8 mouse cellular contexts compared by ENCODE assay signal in the genomic region with DNA sequence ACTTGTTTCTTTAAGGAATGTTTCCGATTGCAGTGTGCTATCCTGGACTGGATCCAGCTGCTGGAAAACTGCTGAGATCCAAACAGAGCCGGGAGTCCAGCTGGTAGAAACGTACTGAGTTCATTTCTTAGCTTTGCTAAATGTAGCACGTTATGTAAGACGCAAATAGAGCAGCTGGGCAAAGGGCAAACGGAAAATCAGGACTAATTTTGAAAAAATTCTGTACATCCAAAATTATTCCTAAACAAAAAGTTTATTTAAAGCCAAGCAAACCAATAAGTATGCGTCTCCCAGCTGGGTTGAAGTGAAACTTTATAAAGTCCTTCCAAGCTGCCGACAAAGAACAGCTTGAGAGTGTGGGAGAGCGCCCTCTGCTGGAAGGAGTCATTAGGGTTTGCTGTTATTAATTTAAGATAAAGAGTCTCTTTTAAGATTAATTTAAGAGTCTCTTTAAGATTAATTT. TPM values are rescaled to one million over a fixed set of nuclear protein-coding genes. Genes with fewer than 3 reads are reported as not detected.
DNase-seq lines count a peak whose midpoint lies in the region; ATAC-seq and TF ChIP-seq lines count a peak whose summit lies in the region.

No protein-coding gene starts in this region.

- TF ChIP-seq CTCF in CH12.LX (conservative IDR thresholded peaks at IDR 0.05 in 1 of 2, IDR thresholded peaks at IDR 0.05 in 1 of 2; ENCODE audit: low read depth in 2 of 2, low read length in 2 of 2) = peak; percentile 92 to 93
- peak; percentile 81 for TF ChIP-seq CTCF in bone marrow, adult 2 months (IDR thresholded peaks at IDR 0.05; ENCODE audit: control insufficient read depth, insufficient read depth, low read length)

- DNase-seq in CH12.LX (ENCODE audit: extremely low read depth) = peak; percentile 80
- peak; percentile 84 to 90 for DNase-seq in heart, postnatal 10 days
- peak; percentile 86 for DNase-seq in layer of hippocampus, adult 11-12 months (ENCODE audit: low spot score)
- peak; percentile 75 for DNase-seq in ovary, postnatal 14 days (ENCODE audit: low spot score)
- peak; percentile 71 for DNase-seq in thymus, postnatal 25 days

- intact Hi-C loops in heart, postnatal 10 days (cut with DNase I) = loop anchor here (2.0 to 5.0 kb wide), 2 partner anchors 146 to 268 kb away; no protein-coding TSS in a partner anchor

- H3K27me3 ChIP-seq in CH12.LX (replicated peaks) = no peaks in the 10 kb centered on the region
- H3K27me3 ChIP-seq in liver, embryonic 16.5 days (ENCODE audit: control insufficient read depth, insufficient read depth, low read depth, low read length) = no peaks in the 10 kb centered on the region

- TF ChIP-seq RAD21 in CH12.LX (IDR thresholded peaks at IDR 0.05; ENCODE audit: low read depth, low read length) = peak; percentile 70

- 21% methylated on average over 9 of the region's 9 CpGs for WGBS in bone marrow, adult 2 months
- WGBS in liver, embryonic 16.5 days (ENCODE audit: insufficient replicate concordance) = 23% methylated on average over 9 of the region's 9 CpGs

- H3K79me2 ChIP-seq in CH12.LX (replicated peaks; ENCODE audit: control insufficient read depth, extremely low read depth, insufficient read depth, poor library complexity, severe bottlenecking) = no peaks in the 10 kb centered on the region

- no peak for TF ChIP-seq POLR2A in CH12.LX (IDR thresholded peaks at IDR 0.05; ENCODE audit: low read depth, low read length)
- no peak for TF ChIP-seq POLR2A in bone marrow, adult 2 months (IDR thresholded peaks at IDR 0.05; ENCODE audit: borderline replicate concordance, control insufficient read depth, low read depth, low read length)

- H3K9ac ChIP-seq in CH12.LX (ENCODE audit: insufficient read depth, low read depth) = peak overlapping the region; percentile 70
- no peak overlapping the region for H3K9ac ChIP-seq in liver, embryonic 16.5 days (ENCODE audit: low read depth, low read length)

- H3K4me1 ChIP-seq in CH12.LX (ENCODE audit: control insufficient read depth in 1 of 2, insufficient read depth in 2 of 2) = peaks cover 4 to 6% of the 10 kb centered on the region in 2 experiments
- no peaks in the 10 kb centered on the region for H3K4me1 ChIP-seq in bone marrow, adult 2 months (ENCODE audit: control insufficient read depth, insufficient read depth, low read length)
- peaks cover 2% of the 10 kb centered on the region; the same call in 1 of the 2 replicates for H3K4me1 ChIP-seq in liver, embryonic 16.5 days (ENCODE audit: control insufficient read depth, low read depth, low read length)

- no peak overlapping the region for H3K27ac ChIP-seq in CH12.LX (ENCODE audit: insufficient read depth, low read depth)
- H3K27ac ChIP-seq in bone marrow, adult 2 months (ENCODE audit: control insufficient read depth, insufficient read depth, low read depth, low read length, poor library complexity) = no peak overlapping the region
- no peak overlapping the region for H3K27ac ChIP-seq in liver, embryonic 16.5 days (ENCODE audit: low read length)

- in situ Hi-C loops in CH12.LX (cut with MboI; ENCODE audit: low pct_ligation_motif_present, low pct_unique_long_range_greater_than_20kb, low sequenced_read_pairs) = no loop called here

- peak overlapping the region; percentile 83 for H3K4me2 ChIP-seq in CH12.LX (ENCODE audit: insufficient read depth, low read depth, poor library complexity, severe bottlenecking)
- peak overlapping the region; percentile 40 for H3K4me2 ChIP-seq in liver, embryonic 16.5 days (ENCODE audit: low read depth, low read length)

- H3K9me3 ChIP-seq in CH12.LX (replicated peaks; ENCODE audit: low read length) = peaks cover 3% of the 10 kb centered on the region
- no peaks in the 10 kb centered on the region for H3K9me3 ChIP-seq in liver, embryonic 16.5 days (replicated peaks; ENCODE audit: control insufficient read depth, low read length)

- H3K36me3 ChIP-seq in CH12.LX (replicated peaks in 1 of 2; ENCODE audit: control insufficient read depth in 1 of 2, insufficient read depth in 1 of 2, low read length in 1 of 2) = no peaks in the 10 kb centered on the region
- no peaks in the 10 kb centered on the region for H3K36me3 ChIP-seq in liver, embryonic 16.5 days (ENCODE audit: control insufficient read depth, insufficient read depth)

- H3K4me3 ChIP-seq in CH12.LX (replicated peaks in 1 of 3; ENCODE audit: low read depth in 2 of 3, low read length in 2 of 3, poor library complexity in 1 of 3) = peak overlapping the region in 2 of 3 experiments; percentile 31 to 39
- H3K4me3 ChIP-seq in bone marrow, adult 2 months (replicated peaks; ENCODE audit: control insufficient read depth, low read depth, low read length) = no peak overlapping the region
- peak overlapping the region; percentile 36 for H3K4me3 ChIP-seq in liver, embryonic 16.5 days (ENCODE audit: low read depth, low read length)

- TF ChIP-seq EP300 in CH12.LX (IDR thresholded peaks at IDR 0.05; ENCODE audit: low read length) = no peak

- ATAC-seq in erythroid progenitor cell, adult 5-6 weeks (replicated peaks; ENCODE audit: low FRiP score, poor library complexity, severe bottlenecking) = peak; percentile 71
- ATAC-seq in liver, embryonic 16.5 days (ENCODE audit: low read depth) = no peak

- dilution Hi-C loops in CH12.LX (cut with MboI; ENCODE audit: extremely low pct_ligation_motif_present, extremely low pct_unique_long_range_greater_than_20kb, low sequenced_read_pairs) = no loop called here

TF ChIP-seq in CH12.LX, 34 proteins besides CTCF, POLR2A, EP300 and RAD21:
- TF ChIP-seq GABPA (IDR thresholded peaks at IDR 0.05; ENCODE audit: insufficient replicate concordance, low read depth, low read length) (no peak), MYC (IDR thresholded peaks at IDR 0.05; ENCODE audit: low read depth, low read length) (no peak), JUND (conservative IDR thresholded peaks at IDR 0.05; ENCODE audit: low read depth, low read length) (peak; percentile 35; the same call in 1 of the 2 replicates), SMC3 (IDR thresholded peaks at IDR 0.05; ENCODE audit: low read depth, low read length) (peak; percentile 75), TBP (conservative IDR thresholded peaks at IDR 0.05; ENCODE audit: low read depth, low read length) (no peak), IRF4 (IDR thresholded peaks at IDR 0.05; ENCODE audit: low read depth, low read length) (peak; percentile 56; the same call in 1 of the 2 replicates), MEF2A (IDR thresholded peaks at IDR 0.05; ENCODE audit: borderline replicate concordance, low read depth, low read length) (no peak), NRF1 (IDR thresholded peaks at IDR 0.05; ENCODE audit: low read depth, low read length) (no peak), MXI1 (IDR thresholded peaks at IDR 0.05; ENCODE audit: low read depth, low read length) (no peak)
TF ChIP-seq in CH12.LX: peak in this region for 3.

RNA-seq across cellular contexts. Expression of a gene that starts 30.2 kb away (rescaled TPM):
- total RNA-seq in CH12.LX (2012; rRNA removed) (0.38 and 0.51 TPM in 2 replicates), CH12.LX (2014; rRNA removed) (0.07 and 0.16 TPM in 2 replicates)
- polyA plus RNA-seq in CH12.LX (2012; ENCODE audit: insufficient read length, low read depth) = 0.70 and 0.78 TPM in 2 replicates
- 4.3 and 7.6 TPM in 2 replicates for polyA plus RNA-seq in bone marrow, adult 2 months (2011; ENCODE audit: insufficient read depth, insufficient read length, low replicate concordance, missing spikeins)
- total RNA-seq in erythroid progenitor cell, adult 5-6 weeks (2015; ENCODE audit: low replicate concordance) = 0.42 TPM in 1 of 2 replicates, not detected in the other
- total RNA-seq in erythroid progenitor cell, adult 5-6 weeks (2017; ENCODE audit: low replicate concordance) = 5.3 TPM in 1 of 2 replicates, not detected in the other
- total RNA-seq in heart, postnatal 10 days (2021) = 10 to 100 TPM; 15.6 to 18.5 TPM
- polyA plus RNA-seq in liver, embryonic 16.5 days (2015; fragmentation: Nextera tagmentation; extraction: Ambion mirVana) = 0.68 and 0.71 TPM in 2 replicates
